Mouse (Mus musculus) megakaryocyte-erythroid progenitor cell, adult 5 weeks (primary cell): ENCODE measurements around the gene Dlg2. TPM values are rescaled to one million over a fixed set of nuclear protein-coding genes. Genes with fewer than 3 reads are reported as not detected.

Source experiments
- polyA plus RNA-seq: library from polyadenylated mRNA; stranded (reverse); fragments of >175 nt; gene quantifications from 2 replicates; pipeline ENCODE4 v1.2.3, GENCODE M21; 2012

The Dlg2 gene
- 0.22 and 0.44 TPM in 2 replicates for polyA plus RNA-seq

GRCm38 (mm10) chr7:90476313-90477245 lies at the start of gene Dlg2:
Dlg2 (plus strand) TSS chr7:90476672.

GRCm38 (mm10) chr7:90442518-90443080 lies 33.9 kb upstream of the Dlg2 start, which contains the start of gene Crebzf:
Crebzf (plus strand) TSS chr7:90442729.

DNA sequence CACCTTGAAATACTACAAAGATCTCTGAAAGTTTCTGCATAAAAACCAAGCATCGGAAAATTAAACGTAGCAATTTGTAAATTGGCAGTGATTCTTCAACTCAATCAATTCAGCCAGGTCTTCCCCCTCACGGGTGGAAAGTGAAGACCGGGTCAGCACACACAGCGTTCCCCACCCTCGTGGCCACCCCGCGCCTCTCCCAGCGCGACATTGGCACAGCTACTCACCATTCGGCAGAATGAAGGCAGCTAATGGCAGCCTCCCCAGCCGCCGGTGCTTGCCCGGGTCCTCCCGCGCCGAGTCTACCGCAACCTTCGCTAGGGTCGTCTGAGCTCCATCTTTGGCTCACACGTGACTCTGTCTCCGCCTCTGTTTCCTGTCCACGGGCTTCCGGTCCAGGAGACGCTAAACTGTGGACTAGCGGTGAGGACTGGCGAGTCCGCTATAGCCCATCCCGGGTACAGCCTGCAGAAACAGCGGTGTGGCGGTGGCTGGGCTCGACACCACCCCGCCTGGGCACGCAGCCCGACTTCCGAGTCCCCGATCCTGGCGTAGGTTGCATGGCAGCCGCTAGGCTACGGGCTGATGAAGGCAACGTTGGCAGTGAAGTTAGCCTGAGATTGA lies 19.5 kb upstream of the Dlg2 start, which contains the start of gene Tmem126a:
TSS of gene Tmem126a (minus strand) at position 385 of the 624 bp plus-strand sequence.

GRCm38 (mm10) chr7:90475793-90476312 lies 619 bp upstream of the Dlg2 start, which contains the start of gene Tmem126b:
Tmem126b (minus strand) TSS chr7:90476001.

Other genes with a start within 250 kb of the Dlg2 start
- not detected in 2 replicates for gene Ccdc83, start 210.9 kb upstream of the Dlg2 start, polyA plus RNA-seq
- gene Sytl2, start 174.4 kb upstream of the Dlg2 start, polyA plus RNA-seq, result 0.11 and 0.36 TPM in 2 replicates
- 0.03 TPM in 1 of 2 replicates, not detected in the other for gene Ccdc89, start 50.1 kb upstream of the Dlg2 start, polyA plus RNA-seq
- gene Crebzf, start 33.9 kb upstream of the Dlg2 start, polyA plus RNA-seq, result 50.0 and 64.2 TPM in 2 replicates
- gene Tmem126a, start 19.4 kb upstream of the Dlg2 start, polyA plus RNA-seq, result 33.0 and 33.2 TPM in 2 replicates
- 2.0 and 4.0 TPM in 2 replicates for gene Tmem126b, start 671 bp upstream of the Dlg2 start, polyA plus RNA-seq